Mouse (Mus musculus): ENCODE results near the gene Papln. TPM values are rescaled to one million over a fixed set of nuclear protein-coding genes. Genes with fewer than 3 reads are reported as not detected.
A peak's percentile ranks its signal among the peaks of the same experiment; 100 is the strongest.

Gene Papln
- 1.4 and 2.0 TPM in 2 replicates for total RNA-seq (2021)
- long read RNA-seq, partial matches to known transcripts = 1 of 2 reads
- long read RNA-seq, other reads (novel, unspliced or antisense) = 1 of 2 reads

DNA sequence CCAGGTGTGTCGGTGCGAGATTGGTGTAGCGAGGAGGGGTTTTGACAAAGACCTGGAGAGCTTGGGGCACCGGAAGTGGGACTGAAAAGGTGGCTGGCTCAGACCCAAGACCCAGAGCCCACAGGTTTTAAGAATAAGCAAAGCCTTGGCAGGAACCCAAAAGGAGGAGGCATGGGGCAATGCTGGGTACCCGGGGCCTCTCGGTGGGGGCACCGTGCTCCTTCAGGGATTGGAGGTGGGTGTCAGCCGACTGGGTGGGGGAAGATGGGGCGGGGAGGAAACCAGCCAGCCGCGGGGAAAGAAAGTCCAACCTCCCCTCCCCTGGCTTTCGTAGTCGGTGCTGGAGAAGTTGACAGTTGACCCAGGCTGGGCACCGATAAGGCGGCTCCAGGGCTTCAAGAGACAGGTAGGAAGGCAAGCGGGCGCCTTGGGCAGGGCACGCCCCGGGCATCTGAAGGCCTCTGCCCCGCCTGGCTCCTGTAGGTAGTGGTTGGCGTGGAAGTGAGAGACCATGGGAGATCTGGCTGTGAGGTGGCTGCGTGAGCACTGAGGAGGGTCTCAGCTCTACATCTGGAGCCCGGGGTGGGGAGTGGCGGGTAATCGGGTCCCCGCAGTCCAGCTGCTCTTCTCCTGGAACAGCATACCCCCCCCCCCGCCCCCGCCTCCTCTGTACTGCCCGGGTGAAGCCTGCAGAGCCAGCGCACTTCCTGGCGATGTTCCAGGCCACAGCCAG is at the start of gene Papln:
Gene Papln, plus strand, starts transcription at position 324 of the 733 bp plus-strand sequence.
- peak; percentile 42 for DNase-seq

DNA sequence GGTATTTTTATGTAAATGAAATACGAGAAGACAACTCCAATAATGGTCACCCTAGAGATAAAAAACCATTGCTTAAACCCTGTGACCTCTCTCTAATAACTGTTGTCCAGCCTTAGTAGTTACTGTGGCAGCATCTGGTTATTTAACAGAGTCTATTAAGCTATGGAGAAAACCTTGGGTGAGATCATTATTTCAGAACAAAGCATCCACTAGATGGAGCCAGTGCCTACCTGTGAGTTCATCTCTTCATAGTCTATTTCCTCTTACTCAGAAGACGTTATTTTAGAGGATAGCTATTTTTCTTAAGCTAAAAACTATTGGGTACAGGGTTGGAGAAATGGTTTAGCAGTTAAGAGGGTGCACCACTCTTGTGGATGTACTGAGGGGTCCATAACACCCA is 49.7 kb upstream of the Papln start:
- no peak for DNase-seq

DNA sequence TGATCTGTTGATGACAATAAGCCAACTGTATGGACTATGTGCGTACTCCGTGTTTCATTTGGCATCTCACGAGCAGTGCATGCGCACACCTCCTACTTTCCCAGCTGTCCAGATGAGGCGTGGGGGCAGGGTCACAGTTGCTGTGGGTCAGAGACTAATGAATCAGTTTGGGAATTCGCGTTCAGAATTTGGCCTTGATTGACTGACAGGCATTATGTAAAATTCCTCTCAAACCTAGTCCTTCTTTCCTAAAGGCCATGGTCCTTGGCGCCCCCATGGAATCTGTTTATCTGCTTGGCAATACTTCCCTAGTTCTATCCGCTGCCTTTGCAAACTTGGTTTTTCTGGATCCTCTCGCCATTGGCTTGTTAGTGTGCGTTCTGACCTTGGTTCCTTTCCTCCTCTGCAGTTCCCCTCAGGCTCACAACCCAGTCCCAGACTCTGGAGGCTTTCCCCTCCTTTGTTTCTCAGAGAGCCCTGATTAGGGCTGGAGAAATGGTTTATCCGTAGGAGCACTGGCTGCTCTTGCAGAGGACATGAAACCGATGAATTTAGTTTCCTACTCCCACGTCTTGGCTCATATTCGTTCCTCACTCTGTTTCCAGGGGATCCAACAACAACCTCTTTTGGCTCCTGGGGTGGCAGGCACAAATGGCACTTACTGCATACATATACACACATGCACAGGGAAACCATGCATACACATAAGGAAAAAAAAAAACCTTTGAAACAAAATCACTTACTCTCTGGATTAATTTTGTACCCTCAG is 46.8 kb upstream of the Papln start:
- DNase-seq = peak; percentile 57

DNA sequence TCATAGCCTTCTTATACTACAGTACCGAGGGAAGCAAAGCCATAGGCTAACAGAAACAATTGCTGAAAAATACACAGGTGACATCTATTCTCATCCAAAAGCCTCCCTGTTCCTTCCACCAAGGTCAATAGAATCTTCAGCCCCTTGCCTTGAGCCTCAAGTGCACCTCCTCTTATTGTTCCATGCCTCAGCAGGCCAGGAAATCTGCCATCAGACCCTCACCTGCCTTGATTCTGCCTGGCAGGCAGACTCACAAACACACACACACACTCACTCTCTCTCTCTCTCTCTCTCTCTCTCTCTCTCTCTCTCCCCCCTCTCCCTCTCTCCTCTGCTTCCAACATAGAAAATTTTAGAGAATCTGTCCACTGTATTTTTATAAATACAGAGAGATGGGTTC is 44.0 kb upstream of the Papln start:
- DNase-seq = no peak

DNA sequence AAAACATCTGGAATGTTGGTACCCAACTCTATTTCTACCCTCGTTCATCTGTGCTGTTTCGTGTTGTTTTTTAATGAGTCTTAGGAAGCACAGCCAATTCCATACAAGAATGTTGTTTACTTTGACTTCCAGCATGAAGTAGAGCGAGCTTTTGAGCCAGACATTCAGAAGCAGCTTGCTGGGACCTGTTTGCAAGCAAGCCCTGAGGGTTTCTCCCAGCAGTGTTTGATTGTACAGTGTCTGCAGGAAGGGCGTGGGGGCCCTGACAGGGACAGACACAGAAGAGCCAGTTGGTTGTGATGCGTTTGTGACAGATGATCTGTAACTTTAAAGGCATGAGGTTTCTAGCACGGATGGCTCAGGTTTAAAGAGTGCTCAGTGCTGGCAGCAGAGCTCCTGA is 42.2 kb upstream of the Papln start:
- no peak for DNase-seq

DNA sequence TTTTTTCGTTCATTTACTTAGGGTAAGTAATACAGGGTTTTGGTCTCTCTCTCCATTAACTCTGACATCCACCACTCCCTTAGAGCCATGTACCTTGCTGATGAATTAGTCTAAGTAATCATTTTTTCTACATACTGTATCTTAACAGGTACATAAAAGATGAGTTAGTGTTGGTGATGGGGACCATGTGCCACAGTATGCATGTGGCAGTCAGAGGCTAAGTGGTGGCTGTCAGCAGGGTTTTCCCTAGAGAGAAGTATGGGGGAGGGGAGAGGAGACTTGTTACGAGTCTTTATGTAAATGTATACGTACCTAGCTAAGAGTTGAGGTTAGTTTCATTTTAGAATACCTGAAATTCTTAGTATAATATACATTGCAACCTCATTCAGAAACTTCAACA is 40.4 kb upstream of the Papln start:
- DNase-seq = no peak

- DNase-seq = no peak
These were observed 36.7 kb upstream of the Papln start for GRCm38 (mm10) chr12:83726510-83727308.

DNA sequence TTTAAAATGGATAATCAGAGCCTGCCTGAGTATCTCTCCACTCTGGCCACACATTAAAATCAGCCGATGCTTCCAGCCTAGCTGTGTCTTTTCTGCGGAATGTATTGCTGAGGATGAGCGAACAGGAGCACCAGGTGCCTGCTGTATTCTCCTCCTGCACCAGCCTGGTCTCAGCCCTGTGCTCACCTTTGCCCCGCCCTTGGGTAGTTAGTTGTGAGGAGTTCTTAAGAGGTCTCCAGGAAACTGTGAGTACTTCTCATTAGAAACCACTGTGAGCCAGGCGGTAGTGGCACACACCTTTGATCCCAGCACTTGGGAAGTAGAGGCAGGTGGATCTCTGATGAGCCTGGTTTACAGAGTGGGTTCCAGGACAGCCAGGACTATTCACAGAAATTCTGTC is 31.2 kb upstream of the Papln start:
- DNase-seq = no peak

GRCm38 (mm10) chr12:83734047-83734446 is 29.4 kb upstream of the Papln start:
- DNase-seq = no peak

DNA sequence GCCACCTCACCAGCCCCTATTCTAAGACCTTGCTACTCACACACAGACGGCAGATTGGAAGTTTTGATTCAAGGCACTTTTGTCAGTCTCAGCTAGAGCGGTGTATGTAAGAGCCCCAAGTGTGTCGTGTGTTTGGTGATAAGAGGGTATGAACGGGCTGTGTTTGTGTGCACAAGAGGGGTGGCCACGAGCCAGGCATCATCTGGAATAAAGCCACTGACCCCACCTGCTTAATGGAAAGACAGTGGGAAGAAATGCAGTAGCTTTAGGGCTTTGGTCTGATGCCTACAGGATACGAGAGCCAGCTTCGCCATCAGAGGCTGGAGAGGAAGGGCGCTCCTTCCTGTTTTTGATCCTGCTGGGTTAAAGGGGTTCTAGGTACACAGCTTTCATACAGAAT is 27.2 kb upstream of the Papln start:
- DNase-seq = no peak

DNA sequence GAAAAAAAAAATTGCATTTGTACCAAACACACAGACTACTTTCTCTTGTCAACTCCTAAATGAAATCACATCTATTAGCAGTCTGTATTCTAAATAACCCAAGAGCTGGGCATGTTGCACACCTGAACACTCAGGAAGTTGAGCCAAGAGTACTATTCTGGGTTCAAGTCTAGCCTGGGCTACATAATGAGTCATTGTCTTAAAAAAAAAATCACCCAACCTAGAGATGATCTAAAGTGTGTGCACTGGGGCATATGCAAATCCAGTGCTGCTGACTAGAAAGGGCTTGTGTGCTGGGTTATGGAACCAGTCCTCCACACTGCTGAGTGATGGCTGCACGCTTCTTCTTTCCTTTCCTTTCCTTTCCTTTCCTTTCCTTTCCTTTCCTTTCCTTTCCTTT is 24.8 kb upstream of the Papln start:
- DNase-seq = no peak

- DNase-seq = no peak
These were observed 21.7 kb upstream of the Papln start for GRCm38 (mm10) chr12:83741722-83742121.

DNA sequence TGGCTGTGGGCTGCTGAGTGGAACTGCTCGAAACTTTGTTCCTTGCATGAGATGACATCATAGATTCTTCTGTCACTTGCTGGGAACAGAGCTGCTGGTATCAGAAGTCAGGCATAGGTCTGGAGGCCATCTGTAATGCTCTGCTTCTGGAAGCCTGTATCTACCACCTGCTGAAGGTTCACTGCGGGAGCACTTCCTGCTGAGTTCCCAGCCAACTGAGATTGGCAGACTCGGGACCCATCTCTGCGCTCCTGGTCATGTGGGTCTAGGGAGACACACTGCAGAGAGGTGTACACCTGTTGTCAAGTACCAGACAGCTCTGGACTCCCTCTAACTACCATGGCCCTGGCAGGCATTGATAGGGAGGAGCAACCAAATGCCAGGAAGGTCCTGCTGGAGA is 20.6 kb upstream of the Papln start:
- no peak for DNase-seq

DNA sequence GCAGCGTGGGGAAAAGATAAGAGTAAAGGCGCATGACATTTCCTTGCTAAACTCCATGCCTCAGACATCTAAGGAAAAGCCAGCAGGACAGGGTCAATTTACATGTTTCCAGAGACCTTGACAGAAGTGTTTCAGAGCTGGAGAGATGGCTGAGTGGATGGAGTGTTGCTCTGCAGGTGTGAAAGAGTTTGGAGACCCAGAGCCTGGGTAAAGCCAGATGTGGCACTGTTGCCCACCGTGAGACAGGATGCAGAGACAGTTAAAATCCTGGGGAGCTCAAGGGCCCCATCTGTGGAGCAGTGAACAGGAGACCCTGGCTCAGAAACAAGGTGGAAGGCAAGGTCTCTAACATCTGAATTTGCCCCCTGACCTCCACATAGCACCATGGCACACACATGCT is 19.7 kb upstream of the Papln start:
- no peak for DNase-seq

- no peak for DNase-seq
These were observed 14.2 kb upstream of the Papln start for GRCm38 (mm10) chr12:83749186-83749585.

DNA sequence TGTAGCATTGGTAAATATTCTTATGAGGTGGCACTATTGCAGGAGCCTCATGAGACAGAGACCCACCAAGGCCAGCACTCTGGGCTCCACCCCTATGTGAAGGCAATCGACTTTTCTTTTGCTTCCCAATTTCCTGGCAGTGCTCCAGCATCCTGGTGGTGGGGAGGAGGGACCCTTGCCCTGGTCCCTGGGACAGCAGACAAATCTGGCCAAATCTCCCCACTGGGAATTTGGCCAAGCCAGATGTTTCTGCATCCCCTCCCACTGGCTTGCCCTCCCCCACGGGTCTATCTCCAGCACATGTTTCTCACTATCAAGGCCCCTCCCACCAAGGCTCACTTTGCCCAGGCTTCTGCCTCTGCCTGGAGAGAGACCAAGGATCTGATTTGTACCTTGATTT is 10.9 kb upstream of the Papln start:
- DNase-seq = no peak

DNA sequence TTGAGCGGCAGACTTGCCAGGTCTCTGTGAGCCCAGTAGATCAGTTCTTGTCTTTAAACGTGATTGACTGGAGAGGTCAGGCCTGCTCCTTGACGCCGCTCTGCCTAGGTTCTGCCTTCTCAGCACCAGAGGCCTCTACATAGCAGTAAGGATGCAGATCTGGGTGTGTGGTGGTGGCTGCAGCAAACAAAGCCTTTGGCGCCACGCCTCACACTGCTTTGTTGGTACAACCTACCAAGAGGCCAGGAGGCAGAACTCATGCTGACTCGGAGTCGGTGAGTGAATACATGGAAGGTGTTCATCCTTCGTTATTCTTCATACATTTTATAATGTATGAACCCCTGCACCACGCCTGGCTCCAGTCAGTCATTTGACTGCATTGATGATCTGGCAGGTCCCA is 4.7 kb upstream of the Papln start:
- no peak for DNase-seq

- DNase-seq = no peak
These were observed 3.2 kb upstream of the Papln start for GRCm38 (mm10) chr12:83760201-83760600.

- DNase-seq = peak; percentile 18
These were observed 728 bp upstream of the Papln start for GRCm38 (mm10) chr12:83762706-83763105.

DNA sequence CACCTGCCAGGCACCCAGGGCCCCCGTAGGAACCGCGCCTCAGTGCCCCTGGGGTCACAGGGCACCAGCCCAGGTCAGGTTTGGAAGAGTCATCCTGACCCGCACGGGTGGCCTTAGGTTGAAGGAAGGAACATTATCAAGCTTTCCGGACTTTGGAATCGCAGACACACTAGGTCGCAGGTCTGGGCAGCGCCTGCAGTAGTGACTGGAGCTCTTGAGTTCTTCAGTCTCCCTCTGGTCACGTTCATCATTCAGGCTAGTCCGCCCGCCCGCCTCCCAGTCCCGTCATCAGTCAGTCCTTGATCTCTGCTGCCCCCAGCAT is 571 bp downstream of the Papln start:
- no peak for DNase-seq

DNA sequence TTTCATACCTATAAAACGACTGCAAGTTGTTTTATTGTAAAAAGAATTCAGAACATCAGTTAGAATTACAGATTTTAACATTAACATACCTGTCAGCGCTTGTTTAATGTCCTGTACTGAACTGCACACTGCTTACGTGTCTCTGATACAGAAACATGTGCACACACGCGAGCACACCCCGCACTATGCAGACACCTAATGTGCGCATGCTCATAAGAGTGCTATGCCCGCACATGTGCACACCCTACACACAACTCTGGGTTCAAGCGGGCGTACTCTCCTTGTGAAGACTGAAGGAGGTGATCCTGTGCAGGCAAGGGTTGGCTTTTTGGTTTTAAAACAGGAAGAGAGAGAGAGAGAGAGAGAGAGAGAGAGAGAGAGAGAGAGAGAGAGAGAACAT is 1.1 kb downstream of the Papln start:
- no peak for DNase-seq

- DNase-seq = no peak
These were observed 2.6 kb downstream of the Papln start for GRCm38 (mm10) chr12:83765965-83766603.

DNA sequence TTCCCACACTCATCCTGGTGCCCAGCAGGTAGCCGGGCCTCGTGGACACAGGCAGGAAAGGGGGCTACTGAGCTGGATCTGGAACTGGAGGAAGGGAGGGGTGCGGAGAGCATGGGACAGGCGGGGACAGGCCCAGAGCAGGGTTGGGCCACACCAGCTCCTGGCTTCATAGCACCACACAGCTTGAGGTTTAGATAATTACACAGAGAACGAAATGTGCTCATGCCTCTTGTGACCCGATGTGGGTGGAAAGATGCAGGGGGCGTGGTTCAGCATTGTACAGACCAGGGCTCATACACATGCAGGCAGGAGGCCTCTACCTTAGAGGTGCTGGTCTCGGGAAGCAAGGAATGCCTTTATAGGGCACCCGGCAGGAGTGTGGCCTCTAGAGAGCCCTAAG is 4.4 kb downstream of the Papln start:
- no peak for DNase-seq

Data from adrenal gland, postnatal 25 days (tissue).